Mouse (Mus musculus) brain, embryonic 14.5 days (tissue): Measurements from ENCODE around the gene Igfals.

Experiments used
- CTCF ChIP-seq: fragments of 200-500 bp; IDR thresholded peaks from 2 replicates; pipeline ENCODE4 v1.5.1; 2012; ENCODE audit warnings: inconsistent platforms, mild to moderate bottlenecking, moderate library complexity, borderline replicate concordance; ENCODE audit not compliant: insufficient read depth, insufficient read length; ENCODE audit errors: extremely low read depth
- POLR2A ChIP-seq: fragments of 200-500 bp; IDR thresholded peaks from 2 replicates; pipeline ENCODE4 v1.6.1; 2012; ENCODE audit warnings: mild to moderate bottlenecking, inconsistent platforms, borderline replicate concordance; ENCODE audit not compliant: poor library complexity, insufficient read depth, insufficient read length, severe bottlenecking; ENCODE audit errors: extremely low read depth

GRCm38 (mm10) chr17:24844525-24844924, 21.3 kb upstream of the Igfals start:
- TF ChIP-seq CTCF: no peak
- TF ChIP-seq POLR2A: no peak
